Mouse (Mus musculus): ENCODE results near the gene Sirt4. TPM values are rescaled to one million over a fixed set of nuclear protein-coding genes. Genes with fewer than 3 reads are reported as not detected.
"Not testable (repeated sequence)": the region's sequence is repeated elsewhere in the genome, so short reads cannot be mapped to it uniquely, and the experiment has no call there.

Sirt4 gene
- polyA plus RNA-seq, 1 experiment from 2014 or later = 18.7 TPM

- Histone ChIP-seq H3K27ac (ENCODE audit: low read length) (no peak overlapping the region), H3K9ac (ENCODE audit: low read length) (no peak overlapping the region), H3K4me2 (ENCODE audit: low read depth, low read length) (no peak overlapping the region), H3K4me3 (ENCODE audit: low read length) (no peak overlapping the region), H3K36me3 (ENCODE audit: control insufficient read depth, insufficient read depth) (no peaks in the 10 kb centered on the region), H3K27me3 (ENCODE audit: control insufficient read depth, insufficient read depth, low read length) (no peaks in the 10 kb centered on the region), H3K9me3 (replicated peaks; ENCODE audit: control insufficient read depth, low read length) (no peaks in the 10 kb centered on the region), H3K4me1 (ENCODE audit: control insufficient read depth, insufficient read depth, low read length) (no peaks in the 10 kb centered on the region)
- no peak for ATAC-seq (replicated peaks; ENCODE audit: extremely low read depth, insufficient read depth, low FRiP score)
- 72% methylated on average over 12 of the region's 12 CpGs for WGBS
Measured at GRCm38 (mm10) chr5:115500383-115500935, 15.9 kb upstream of the Sirt4 start.

GRCm38 (mm10) chr5:115498307-115499240, 14.0 kb upstream of the Sirt4 start:
- Histone ChIP-seq H3K4me1 (ENCODE audit: control insufficient read depth, insufficient read depth, low read length) (peaks cover 4% of the 10 kb centered on the region; the same call in 1 of the 2 replicates), H3K9ac (ENCODE audit: low read length) (no peak overlapping the region), H3K4me3 (ENCODE audit: low read length) (no peak overlapping the region), H3K9me3 (replicated peaks; ENCODE audit: control insufficient read depth, low read length) (no peaks in the 10 kb centered on the region), H3K36me3 (ENCODE audit: control insufficient read depth, insufficient read depth) (no peaks in the 10 kb centered on the region), H3K4me2 (ENCODE audit: low read depth, low read length) (no peak overlapping the region), H3K27ac (ENCODE audit: low read length) (no peak overlapping the region), H3K27me3 (ENCODE audit: control insufficient read depth, insufficient read depth, low read length) (no peaks in the 10 kb centered on the region)
- WGBS = 52% methylated on average over 9 of the region's 9 CpGs
- ATAC-seq (replicated peaks; ENCODE audit: extremely low read depth, insufficient read depth, low FRiP score) = no peak

GRCm38 (mm10) chr5:115497033-115497432, 12.5 kb upstream of the Sirt4 start:
- ATAC-seq (replicated peaks; ENCODE audit: extremely low read depth, insufficient read depth, low FRiP score) = no peak
- Histone ChIP-seq H3K4me3 (ENCODE audit: low read length) (no peak overlapping the region), H3K9ac (ENCODE audit: low read length) (no peak overlapping the region), H3K27me3 (ENCODE audit: control insufficient read depth, insufficient read depth, low read length) (no peaks in the 10 kb centered on the region), H3K9me3 (replicated peaks; ENCODE audit: control insufficient read depth, low read length) (no peaks in the 10 kb centered on the region), H3K4me1 (ENCODE audit: control insufficient read depth, insufficient read depth, low read length) (peaks cover 12% of the 10 kb centered on the region), H3K27ac (ENCODE audit: low read length) (no peak overlapping the region), H3K4me2 (ENCODE audit: low read depth, low read length) (no peak overlapping the region), H3K36me3 (ENCODE audit: control insufficient read depth, insufficient read depth) (no peaks in the 10 kb centered on the region)
- WGBS = 69% methylated on average over 7 of the region's 7 CpGs

GRCm38 (mm10) chr5:115495618-115496017, 11.1 kb upstream of the Sirt4 start:
- not testable (repeated sequence) for H3K4me3 ChIP-seq (ENCODE audit: low read length); H3K4me2 ChIP-seq (ENCODE audit: low read depth, low read length); H3K27ac ChIP-seq (ENCODE audit: low read length); H3K27me3 ChIP-seq (ENCODE audit: control insufficient read depth, insufficient read depth, low read length); H3K9me3 ChIP-seq (replicated peaks; ENCODE audit: control insufficient read depth, low read length); ATAC-seq (replicated peaks; ENCODE audit: extremely low read depth, insufficient read depth, low FRiP score); H3K9ac ChIP-seq (ENCODE audit: low read length); H3K36me3 ChIP-seq (ENCODE audit: control insufficient read depth, insufficient read depth)
- peaks cover 26% of the 10 kb centered on the region for H3K4me1 ChIP-seq (ENCODE audit: control insufficient read depth, insufficient read depth, low read length)
- 78% methylated on average over 2 of the region's 3 CpGs for WGBS

GRCm38 (mm10) chr5:115493441-115493840, 8.9 kb upstream of the Sirt4 start:
- no peaks in the 10 kb centered on the region for H3K9me3 ChIP-seq (replicated peaks; ENCODE audit: control insufficient read depth, low read length)
- no peak overlapping the region for H3K4me3 ChIP-seq (ENCODE audit: low read length)
- H3K4me2 ChIP-seq (ENCODE audit: low read depth, low read length) = peak overlapping the region; percentile 5; the same call in 1 of the 2 replicates
- peak overlapping the region; percentile 80 for H3K27ac ChIP-seq (ENCODE audit: low read length)
- 23% methylated on average over 5 of the region's 5 CpGs for WGBS
- H3K36me3 ChIP-seq (ENCODE audit: control insufficient read depth, insufficient read depth) = no peaks in the 10 kb centered on the region
- H3K4me1 ChIP-seq (ENCODE audit: control insufficient read depth, insufficient read depth, low read length) = peaks cover 28% of the 10 kb centered on the region
- H3K27me3 ChIP-seq (ENCODE audit: control insufficient read depth, insufficient read depth, low read length) = no peaks in the 10 kb centered on the region
- ATAC-seq (replicated peaks; ENCODE audit: extremely low read depth, insufficient read depth, low FRiP score) = no peak
- H3K9ac ChIP-seq (ENCODE audit: low read length) = 0 out of 2 replicates have a peak overlapping the region, but pooled peaks have one; percentile 45

GRCm38 (mm10) chr5:115492711-115493335, 8.3 kb upstream of the Sirt4 start:
- Histone ChIP-seq H3K9ac (ENCODE audit: low read length) (no peak overlapping the region), H3K27me3 (ENCODE audit: control insufficient read depth, insufficient read depth, low read length) (no peaks in the 10 kb centered on the region), H3K4me2 (ENCODE audit: low read depth, low read length) (no peak overlapping the region), H3K9me3 (replicated peaks; ENCODE audit: control insufficient read depth, low read length) (no peaks in the 10 kb centered on the region), H3K4me1 (ENCODE audit: control insufficient read depth, insufficient read depth, low read length) (peaks cover 28% of the 10 kb centered on the region), H3K4me3 (ENCODE audit: low read length) (no peak overlapping the region), H3K27ac (ENCODE audit: low read length) (peak overlapping the region; percentile 80), H3K36me3 (ENCODE audit: control insufficient read depth, insufficient read depth) (no peaks in the 10 kb centered on the region)
- no peak for ATAC-seq (replicated peaks; ENCODE audit: extremely low read depth, insufficient read depth, low FRiP score)
- WGBS = 60% methylated on average over 6 of the region's 6 CpGs

GRCm38 (mm10) chr5:115491771-115492322, 7.3 kb upstream of the Sirt4 start:
- no peaks in the 10 kb centered on the region for H3K27me3 ChIP-seq (ENCODE audit: control insufficient read depth, insufficient read depth, low read length)
- H3K4me1 ChIP-seq (ENCODE audit: control insufficient read depth, insufficient read depth, low read length) = peaks cover 28% of the 10 kb centered on the region
- H3K36me3 ChIP-seq (ENCODE audit: control insufficient read depth, insufficient read depth) = no peaks in the 10 kb centered on the region
- H3K4me2 ChIP-seq (ENCODE audit: low read depth, low read length) = peak overlapping the region; percentile 82
- peak overlapping the region; percentile 44 for H3K4me3 ChIP-seq (ENCODE audit: low read length)
- no peak for ATAC-seq (replicated peaks; ENCODE audit: extremely low read depth, insufficient read depth, low FRiP score)
- peak overlapping the region; percentile 76 for H3K27ac ChIP-seq (ENCODE audit: low read length)
- H3K9me3 ChIP-seq (replicated peaks; ENCODE audit: control insufficient read depth, low read length) = no peaks in the 10 kb centered on the region
- H3K9ac ChIP-seq (ENCODE audit: low read length) = peak overlapping the region; percentile 76
- WGBS = 2% methylated on average over 28 of the region's 28 CpGs

- H3K27ac ChIP-seq (ENCODE audit: low read length) = no peak overlapping the region
- peak overlapping the region; percentile 82 for H3K4me2 ChIP-seq (ENCODE audit: low read depth, low read length)
Measured at GRCm38 (mm10) chr5:115491076-115491475, 6.6 kb upstream of the Sirt4 start.

More at GRCm38 (mm10) chr5:115491076-115491475, 6.6 kb upstream of the Sirt4 start:
- peaks cover 28% of the 10 kb centered on the region for H3K4me1 ChIP-seq (ENCODE audit: control insufficient read depth, insufficient read depth, low read length)
- 33% methylated on average over 5 of the region's 5 CpGs for WGBS
- no peak overlapping the region for H3K4me3 ChIP-seq (ENCODE audit: low read length)
- H3K9ac ChIP-seq (ENCODE audit: low read length) = no peak overlapping the region
- no peaks in the 10 kb centered on the region for H3K9me3 ChIP-seq (replicated peaks; ENCODE audit: control insufficient read depth, low read length)
- H3K36me3 ChIP-seq (ENCODE audit: control insufficient read depth, insufficient read depth) = no peaks in the 10 kb centered on the region
- H3K27me3 ChIP-seq (ENCODE audit: control insufficient read depth, insufficient read depth, low read length) = no peaks in the 10 kb centered on the region
- ATAC-seq (replicated peaks; ENCODE audit: extremely low read depth, insufficient read depth, low FRiP score) = no peak
